Mouse (Mus musculus): Measurements from ENCODE around the gene Glcci1. TPM values are rescaled to one million over a fixed set of nuclear protein-coding genes. Genes with fewer than 3 reads are reported as not detected.
"Not testable (repeated sequence)": the region's sequence is repeated elsewhere in the genome, so short reads cannot be mapped to it uniquely, and the experiment has no call there.

Glcci1 gene
- polyA plus RNA-seq, 1 experiment from 2014 or later, result 6.2 TPM

DNA sequence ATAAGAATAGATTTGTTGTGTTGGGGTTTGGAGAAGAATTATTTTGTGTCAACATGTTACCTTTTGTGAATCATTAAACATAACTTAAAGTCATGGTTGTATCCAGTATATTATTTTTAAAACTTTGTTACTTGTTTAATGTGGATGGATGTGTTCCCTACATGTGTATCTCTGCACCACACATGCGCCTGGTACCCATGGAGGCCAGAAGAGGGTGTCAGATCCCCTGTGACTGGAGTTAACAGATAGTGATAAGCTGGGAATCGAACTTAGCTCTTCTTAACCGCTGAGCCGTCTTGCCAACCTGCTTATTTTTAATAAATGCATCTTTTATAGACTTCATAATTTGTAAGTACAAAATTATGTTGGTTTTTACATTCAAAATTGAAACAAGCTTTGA, 11.8 kb downstream of the Glcci1 start:
- ATAC-seq (ENCODE audit: low read depth), result no peak
- Histone ChIP-seq H3K36me3 (ENCODE audit: control insufficient read depth, insufficient read depth, low read length) (no peaks in the 10 kb centered on the region), H3K4me1 (replicated peaks; ENCODE audit: control insufficient read depth, insufficient read depth, low read length) (no peaks in the 10 kb centered on the region), H3K4me2 (ENCODE audit: low read depth, low read length) (no peak overlapping the region), H3K4me3 (ENCODE audit: low read length) (no peak overlapping the region), H3K9ac (ENCODE audit: low read length) (no peak overlapping the region), H3K27me3 (ENCODE audit: control insufficient read depth, insufficient read depth, low read depth, low read length) (no peaks in the 10 kb centered on the region), H3K9me3 (ENCODE audit: control insufficient read depth, low read length) (no peaks in the 10 kb centered on the region), H3K27ac (ENCODE audit: low read length) (no peak overlapping the region)
- 96% methylated on average over 4 of the region's 4 CpGs for WGBS

DNA sequence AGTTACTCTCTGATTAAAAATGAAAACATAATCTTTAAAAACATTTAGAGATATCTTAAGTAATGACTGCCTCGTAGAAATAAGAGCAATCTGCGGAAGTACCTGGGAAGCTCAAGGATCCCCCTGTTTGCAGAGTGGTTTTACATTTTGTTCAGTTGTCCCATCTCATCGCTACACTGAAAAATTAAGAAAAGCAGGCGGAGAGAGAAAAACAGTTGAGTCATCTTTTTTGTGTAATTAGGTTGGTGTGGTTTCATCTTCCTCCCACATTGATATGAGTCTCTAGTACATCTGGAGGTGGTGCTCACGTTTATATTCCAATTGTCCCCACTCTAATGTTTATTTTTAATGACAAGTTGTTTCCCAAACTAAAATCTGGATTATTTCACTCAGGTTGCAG, 15.3 kb downstream of the Glcci1 start:
- H3K4me2 ChIP-seq (ENCODE audit: low read depth, low read length), result no peak overlapping the region
- 77% methylated on average over 5 of the region's 5 CpGs for WGBS
- ATAC-seq (ENCODE audit: low read depth), result no peak
- H3K9me3 ChIP-seq (ENCODE audit: control insufficient read depth, low read length), result no peaks in the 10 kb centered on the region
- no peak overlapping the region for H3K27ac ChIP-seq (ENCODE audit: low read length)
- no peak overlapping the region for H3K4me3 ChIP-seq (ENCODE audit: low read length)
- no peaks in the 10 kb centered on the region for H3K4me1 ChIP-seq (replicated peaks; ENCODE audit: control insufficient read depth, insufficient read depth, low read length)
- no peaks in the 10 kb centered on the region for H3K36me3 ChIP-seq (ENCODE audit: control insufficient read depth, insufficient read depth, low read length)
- H3K9ac ChIP-seq (ENCODE audit: low read length), result no peak overlapping the region
- H3K27me3 ChIP-seq (ENCODE audit: control insufficient read depth, insufficient read depth, low read depth, low read length), result no peaks in the 10 kb centered on the region

GRCm38 (mm10) chr6:8531104-8531894, 21.9 kb downstream of the Glcci1 start:
- no peak overlapping the region for H3K27ac ChIP-seq (ENCODE audit: low read length)
- ATAC-seq (ENCODE audit: low read depth), result no peak
- H3K27me3 ChIP-seq (ENCODE audit: control insufficient read depth, insufficient read depth, low read depth, low read length), result no peaks in the 10 kb centered on the region
- H3K36me3 ChIP-seq (ENCODE audit: control insufficient read depth, insufficient read depth, low read length), result no peaks in the 10 kb centered on the region
- WGBS, result 55% methylated on average over 4 of the region's 4 CpGs
- H3K9me3 ChIP-seq (ENCODE audit: control insufficient read depth, low read length), result no peaks in the 10 kb centered on the region
- H3K4me2 ChIP-seq (ENCODE audit: low read depth, low read length), result no peak overlapping the region
- H3K4me3 ChIP-seq (ENCODE audit: low read length), result no peak overlapping the region
- H3K4me1 ChIP-seq (replicated peaks; ENCODE audit: control insufficient read depth, insufficient read depth, low read length), result no peaks in the 10 kb centered on the region
- H3K9ac ChIP-seq (ENCODE audit: low read length), result no peak overlapping the region

DNA sequence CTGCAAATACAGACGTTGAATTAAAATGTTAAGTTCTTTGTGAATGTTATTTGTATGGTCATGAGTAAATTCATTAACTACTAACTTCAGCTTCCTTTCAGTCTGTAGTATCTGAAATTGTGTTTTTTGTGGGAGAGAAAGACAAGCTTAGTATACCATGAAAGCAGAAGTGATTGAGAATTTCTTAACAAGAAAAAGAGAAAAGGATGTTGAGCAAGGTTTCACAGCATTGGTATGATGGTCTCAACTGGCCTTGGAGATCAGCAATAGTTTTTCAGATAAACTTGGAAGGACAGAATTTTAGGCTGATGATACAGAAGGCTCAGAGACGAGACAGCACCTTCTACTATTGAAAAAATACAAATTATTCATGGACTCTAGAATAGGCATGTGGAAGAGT, 27.5 kb downstream of the Glcci1 start:
- no peak overlapping the region for H3K4me2 ChIP-seq (ENCODE audit: low read depth, low read length)
- H3K27ac ChIP-seq (ENCODE audit: low read length), result no peak overlapping the region
- ATAC-seq (ENCODE audit: low read depth), result no peak
- H3K4me3 ChIP-seq (ENCODE audit: low read length), result no peak overlapping the region
- H3K27me3 ChIP-seq (ENCODE audit: control insufficient read depth, insufficient read depth, low read depth, low read length), result no peaks in the 10 kb centered on the region
- H3K36me3 ChIP-seq (ENCODE audit: control insufficient read depth, insufficient read depth, low read length), result no peaks in the 10 kb centered on the region
- 72% methylated on average over 2 of the region's 2 CpGs for WGBS
- no peaks in the 10 kb centered on the region for H3K4me1 ChIP-seq (replicated peaks; ENCODE audit: control insufficient read depth, insufficient read depth, low read length)
- no peak overlapping the region for H3K9ac ChIP-seq (ENCODE audit: low read length)
- no peaks in the 10 kb centered on the region for H3K9me3 ChIP-seq (ENCODE audit: control insufficient read depth, low read length)

DNA sequence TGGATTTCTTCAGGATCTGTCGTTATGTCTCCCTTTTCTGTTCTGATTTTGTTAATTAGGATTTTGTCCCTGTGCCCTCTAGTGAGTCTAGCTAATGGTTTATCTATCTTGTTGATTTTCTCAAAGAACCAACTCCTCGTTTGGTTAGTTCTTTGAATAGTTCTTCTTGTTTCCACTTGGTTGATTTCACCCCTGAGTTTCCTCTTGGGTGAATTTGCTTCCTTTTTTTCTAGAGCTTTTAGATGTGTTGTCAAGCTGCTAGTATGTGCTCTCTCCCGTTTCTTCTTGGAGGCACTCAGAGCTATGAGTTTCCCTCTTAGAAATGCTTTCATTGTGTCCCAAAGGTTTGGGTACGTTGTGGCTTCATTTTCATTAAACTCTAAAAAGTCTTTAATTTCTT, 32.1 kb downstream of the Glcci1 start:
- ATAC-seq (ENCODE audit: low read depth); H3K9ac ChIP-seq (ENCODE audit: low read length); H3K4me3 ChIP-seq (ENCODE audit: low read length); H3K4me1 ChIP-seq (replicated peaks; ENCODE audit: control insufficient read depth, insufficient read depth, low read length); H3K4me2 ChIP-seq (ENCODE audit: low read depth, low read length); H3K9me3 ChIP-seq (ENCODE audit: control insufficient read depth, low read length); H3K27me3 ChIP-seq (ENCODE audit: control insufficient read depth, insufficient read depth, low read depth, low read length); H3K27ac ChIP-seq (ENCODE audit: low read length); H3K36me3 ChIP-seq (ENCODE audit: control insufficient read depth, insufficient read depth, low read length): not testable (repeated sequence)
- WGBS, result 80% methylated on average over 3 of the region's 4 CpGs

- H3K4me1 ChIP-seq (replicated peaks; ENCODE audit: control insufficient read depth, insufficient read depth, low read length), result no peaks in the 10 kb centered on the region
- H3K4me2 ChIP-seq (ENCODE audit: low read depth, low read length), result no peak overlapping the region
- no peaks in the 10 kb centered on the region for H3K36me3 ChIP-seq (ENCODE audit: control insufficient read depth, insufficient read depth, low read length)
- no peak for ATAC-seq (ENCODE audit: low read depth)
- no peaks in the 10 kb centered on the region for H3K9me3 ChIP-seq (ENCODE audit: control insufficient read depth, low read length)
- 90% methylated on average over 5 of the region's 5 CpGs for WGBS
- no peak overlapping the region for H3K27ac ChIP-seq (ENCODE audit: low read length)
- no peak overlapping the region for H3K9ac ChIP-seq (ENCODE audit: low read length)
- no peaks in the 10 kb centered on the region for H3K27me3 ChIP-seq (ENCODE audit: control insufficient read depth, insufficient read depth, low read depth, low read length)
- H3K4me3 ChIP-seq (ENCODE audit: low read length), result no peak overlapping the region
These were observed 35.4 kb downstream of the Glcci1 start for GRCm38 (mm10) chr6:8544822-8545221.

GRCm38 (mm10) chr6:8545780-8546179, 36.4 kb downstream of the Glcci1 start:
- Histone ChIP-seq H3K9ac (ENCODE audit: low read length) (no peak overlapping the region), H3K9me3 (ENCODE audit: control insufficient read depth, low read length) (no peaks in the 10 kb centered on the region), H3K36me3 (ENCODE audit: control insufficient read depth, insufficient read depth, low read length) (no peaks in the 10 kb centered on the region), H3K27ac (ENCODE audit: low read length) (no peak overlapping the region), H3K4me1 (replicated peaks; ENCODE audit: control insufficient read depth, insufficient read depth, low read length) (no peaks in the 10 kb centered on the region), H3K4me2 (ENCODE audit: low read depth, low read length) (no peak overlapping the region), H3K4me3 (ENCODE audit: low read length) (no peak overlapping the region), H3K27me3 (ENCODE audit: control insufficient read depth, insufficient read depth, low read depth, low read length) (no peaks in the 10 kb centered on the region)
- WGBS, result 90% methylated on average over 7 of the region's 7 CpGs
- ATAC-seq (ENCODE audit: low read depth), result no peak

DNA sequence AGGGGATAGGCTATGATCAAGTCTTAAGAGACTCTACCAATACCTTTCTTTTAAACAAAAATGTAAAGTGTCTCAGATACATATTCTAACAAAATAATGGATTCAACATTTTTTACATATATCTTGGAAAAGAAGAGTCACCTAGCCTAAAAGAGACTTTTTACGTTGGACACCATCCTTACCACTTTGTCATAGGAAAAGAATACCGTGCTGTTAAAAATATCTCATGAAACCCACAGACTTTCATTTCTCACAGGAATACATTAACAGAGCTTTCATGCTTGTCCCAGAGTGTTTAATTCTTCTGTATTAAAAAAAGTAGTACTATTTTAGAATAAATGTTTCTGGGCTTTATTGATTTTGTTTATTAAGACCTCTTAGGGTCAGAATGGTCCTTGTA, 41.8 kb downstream of the Glcci1 start:
- WGBS, result 94% methylated on average over 2 of the region's 2 CpGs
- H3K27me3 ChIP-seq (ENCODE audit: control insufficient read depth, insufficient read depth, low read depth, low read length), result no peaks in the 10 kb centered on the region

DNA sequence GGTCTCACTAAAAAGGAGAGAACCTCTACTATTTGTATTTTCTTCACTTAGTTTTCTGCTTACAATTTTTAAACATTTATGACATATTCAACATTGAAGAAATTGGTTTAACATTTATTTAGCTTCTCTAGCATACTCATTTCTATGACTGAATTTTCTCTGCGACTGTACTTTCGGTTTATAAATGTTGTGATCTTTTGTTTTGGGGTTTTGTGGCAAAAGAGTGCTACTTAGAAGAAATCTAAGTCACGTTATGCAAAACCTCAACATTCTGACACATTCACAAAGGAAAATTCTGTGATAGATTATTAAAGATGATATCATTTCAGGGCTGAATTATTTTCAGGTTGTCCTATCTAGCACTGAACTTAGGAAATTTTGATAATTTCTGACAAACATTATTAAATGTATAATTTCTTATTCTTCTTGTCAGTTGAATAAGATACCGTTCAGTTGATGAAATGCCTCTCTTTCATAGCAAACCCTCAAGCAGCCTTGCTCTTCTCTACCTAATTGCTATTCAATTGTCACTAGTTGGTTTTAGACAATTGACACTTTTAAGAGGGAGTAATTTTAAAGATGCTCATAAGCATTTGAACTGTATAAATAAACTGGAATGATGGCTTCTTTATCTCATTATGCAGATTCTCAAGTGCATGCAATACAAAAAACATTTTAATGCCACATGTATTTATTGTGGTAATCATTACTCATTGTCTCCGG, 47.6 kb downstream of the Glcci1 start:
- Histone ChIP-seq H3K27me3 (ENCODE audit: control insufficient read depth, insufficient read depth, low read depth, low read length) (no peaks in the 10 kb centered on the region), H3K36me3 (ENCODE audit: control insufficient read depth, insufficient read depth, low read length) (peaks cover 2% of the 10 kb centered on the region; the same call in 1 of the 2 replicates), H3K4me3 (ENCODE audit: low read length) (no peak overlapping the region), H3K4me1 (replicated peaks; ENCODE audit: control insufficient read depth, insufficient read depth, low read length) (no peaks in the 10 kb centered on the region), H3K9ac (ENCODE audit: low read length) (no peak overlapping the region), H3K27ac (ENCODE audit: low read length) (no peak overlapping the region), H3K4me2 (ENCODE audit: low read depth, low read length) (no peak overlapping the region), H3K9me3 (ENCODE audit: control insufficient read depth, low read length) (no peaks in the 10 kb centered on the region)
- no peak for ATAC-seq (ENCODE audit: low read depth)
- 92% methylated on average over 5 of the region's 5 CpGs for WGBS

More for the DNA sequence above, 41.8 kb downstream of the Glcci1 start:
- H3K27ac ChIP-seq (ENCODE audit: low read length), result no peak overlapping the region
- no peak for ATAC-seq (ENCODE audit: low read depth)
- no peak overlapping the region for H3K4me2 ChIP-seq (ENCODE audit: low read depth, low read length)
- no peaks in the 10 kb centered on the region for H3K4me1 ChIP-seq (replicated peaks; ENCODE audit: control insufficient read depth, insufficient read depth, low read length)
- H3K36me3 ChIP-seq (ENCODE audit: control insufficient read depth, insufficient read depth, low read length), result no peaks in the 10 kb centered on the region; the same call in 1 of the 2 replicates
- no peak overlapping the region for H3K9ac ChIP-seq (ENCODE audit: low read length)
- no peak overlapping the region for H3K4me3 ChIP-seq (ENCODE audit: low read length)
- H3K9me3 ChIP-seq (ENCODE audit: control insufficient read depth, low read length), result no peaks in the 10 kb centered on the region
